Comparison of ENCODE assay signal across 19 mouse cellular contexts in the genomic region with DNA sequence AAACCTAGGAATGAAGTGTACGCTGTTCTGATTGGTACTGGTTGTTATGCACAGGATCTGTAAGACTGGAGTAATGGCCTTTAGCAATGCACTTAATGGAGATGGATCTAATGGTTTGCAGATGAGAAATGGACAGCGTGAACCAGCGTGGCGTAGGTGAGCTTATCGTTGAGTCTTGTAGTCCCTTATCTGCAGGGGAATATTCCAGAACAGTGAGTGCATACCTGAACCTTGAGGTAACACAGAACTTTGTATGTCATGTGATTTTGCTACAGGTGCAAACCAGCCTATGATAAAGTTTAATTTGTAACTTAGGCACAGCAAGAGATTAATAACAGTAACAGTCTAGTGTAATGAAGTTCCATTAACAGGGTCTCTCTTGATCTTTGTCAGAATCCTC. TPM values are rescaled to one million over a fixed set of nuclear protein-coding genes. Genes with fewer than 3 reads are reported as not detected.
"Had no signal": no experiment of that assay in that cellular context is flagged by ENCODE, and none has a peak within 500 bp of the region (broad histone marks: within the 10 kb centered on the region; RNA-seq: fewer than 3 reads in every experiment).

No protein-coding gene starts in this region.

- H3K9ac ChIP-seq: lung, embryonic 15.5 days; midbrain, embryonic 12.5 days; midbrain, embryonic 15.5 days; neural tube, embryonic 12.5 days had no signal

- ATAC-seq: lung, postnatal 0 days; midbrain, embryonic 15.5 days had no signal

- H3K27ac ChIP-seq: lung, embryonic 15.5 days; macrophage; midbrain, embryonic 12.5 days; midbrain, embryonic 15.5 days; neural tube, embryonic 12.5 days had no signal

- H3K4me3 ChIP-seq: lung, embryonic 15.5 days; megakaryocyte, embryonic 14.5 days; midbrain, embryonic 12.5 days; midbrain, embryonic 15.5 days; neural tube, embryonic 12.5 days had no signal

- H3K36me3 ChIP-seq: lung, embryonic 15.5 days; midbrain, embryonic 12.5 days; midbrain, embryonic 15.5 days; neural tube, embryonic 12.5 days had no signal

- H3K27me3 ChIP-seq: lung, embryonic 15.5 days; megakaryocyte, embryonic 14.5 days; midbrain, embryonic 12.5 days; midbrain, embryonic 15.5 days; neural tube, embryonic 12.5 days had no signal

- H3K4me2 ChIP-seq: lung, embryonic 15.5 days; midbrain, embryonic 12.5 days; midbrain, embryonic 15.5 days; neural tube, embryonic 12.5 days had no signal

- DNase-seq: lung, adult 2 months; lung, postnatal 14 days; lung, postnatal 36 days; right cerebral cortex, postnatal 14 days; spleen, adult 18-20 months; thymus, adult 18-20 months; thymus, postnatal 14 days; thymus, postnatal 36 days had no signal

- H3K9me3 ChIP-seq: lung, embryonic 15.5 days; megakaryocyte, embryonic 14.5 days; midbrain, embryonic 12.5 days; midbrain, embryonic 15.5 days; neural tube, embryonic 12.5 days had no signal

RNA-seq across cellular contexts. Expression of a gene that starts 33.0 kb away (rescaled TPM):
- total RNA-seq: midbrain, postnatal 0 days; monocyte, adult 5-6 weeks; neutrophil, adult 5-6 weeks had no signal
- polyA plus RNA-seq: macrophage; midbrain, embryonic 12.5 days; midbrain, embryonic 15.5 days; midbrain, postnatal 0 days; neural tube, embryonic 12.5 days; neural tube, embryonic 14.5 days had no signal

RNA-seq across cellular contexts. Expression of a gene that starts 42.7 kb away (rescaled TPM):
- total RNA-seq: monocyte, adult 5-6 weeks had no signal
- polyA plus RNA-seq: macrophage had no signal
